Mouse (Mus musculus): Measurements from ENCODE around the gene Tex2. TPM values are rescaled to one million over a fixed set of nuclear protein-coding genes. Genes with fewer than 3 reads are reported as not detected.
"Not testable (repeated sequence)": the region's sequence is repeated elsewhere in the genome, so short reads cannot be mapped to it uniquely, and the experiment has no call there.

Gene Tex2
- polyA plus RNA-seq, 1 experiment from 2014 or later, result 12.2 TPM

DNA sequence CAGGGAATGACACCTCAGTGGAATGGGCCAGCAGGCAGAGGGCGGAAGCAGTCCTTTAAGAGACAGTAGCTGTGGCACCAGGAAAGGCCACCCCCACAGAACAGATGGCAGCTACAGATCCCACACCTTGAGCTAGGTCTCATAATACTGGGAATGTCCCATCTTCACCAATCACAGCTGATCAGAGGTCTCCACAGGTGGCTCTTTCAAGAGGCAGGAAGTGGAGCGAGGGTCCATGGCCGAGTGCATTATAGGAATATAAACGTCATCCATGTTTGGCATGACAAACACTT, 109.9 kb downstream of the Tex2 start:
- H3K4me3 ChIP-seq (ENCODE audit: low read depth, low read length), result no peak overlapping the region
- H3K36me3 ChIP-seq (ENCODE audit: control insufficient read depth, insufficient read depth), result peaks cover 8% of the 10 kb centered on the region
- no peak overlapping the region for H3K9ac ChIP-seq (ENCODE audit: low read depth, low read length)
- peaks cover 7% of the 10 kb centered on the region; the same call in 1 of the 2 replicates for H3K9me3 ChIP-seq (replicated peaks; ENCODE audit: control insufficient read depth, low read length)
- H3K27ac ChIP-seq (ENCODE audit: low read length), result no peak overlapping the region
- H3K4me1 ChIP-seq (ENCODE audit: control insufficient read depth, low read depth, low read length), result peaks cover 11% of the 10 kb centered on the region
- no peaks in the 10 kb centered on the region for H3K27me3 ChIP-seq (ENCODE audit: control insufficient read depth, insufficient read depth, low read depth, low read length)
- 65% methylated on average over 4 of the region's 4 CpGs for WGBS (ENCODE audit: insufficient replicate concordance)
- H3K4me2 ChIP-seq (ENCODE audit: low read depth, low read length), result no peak overlapping the region
- ATAC-seq (ENCODE audit: low read depth), result no peak

DNA sequence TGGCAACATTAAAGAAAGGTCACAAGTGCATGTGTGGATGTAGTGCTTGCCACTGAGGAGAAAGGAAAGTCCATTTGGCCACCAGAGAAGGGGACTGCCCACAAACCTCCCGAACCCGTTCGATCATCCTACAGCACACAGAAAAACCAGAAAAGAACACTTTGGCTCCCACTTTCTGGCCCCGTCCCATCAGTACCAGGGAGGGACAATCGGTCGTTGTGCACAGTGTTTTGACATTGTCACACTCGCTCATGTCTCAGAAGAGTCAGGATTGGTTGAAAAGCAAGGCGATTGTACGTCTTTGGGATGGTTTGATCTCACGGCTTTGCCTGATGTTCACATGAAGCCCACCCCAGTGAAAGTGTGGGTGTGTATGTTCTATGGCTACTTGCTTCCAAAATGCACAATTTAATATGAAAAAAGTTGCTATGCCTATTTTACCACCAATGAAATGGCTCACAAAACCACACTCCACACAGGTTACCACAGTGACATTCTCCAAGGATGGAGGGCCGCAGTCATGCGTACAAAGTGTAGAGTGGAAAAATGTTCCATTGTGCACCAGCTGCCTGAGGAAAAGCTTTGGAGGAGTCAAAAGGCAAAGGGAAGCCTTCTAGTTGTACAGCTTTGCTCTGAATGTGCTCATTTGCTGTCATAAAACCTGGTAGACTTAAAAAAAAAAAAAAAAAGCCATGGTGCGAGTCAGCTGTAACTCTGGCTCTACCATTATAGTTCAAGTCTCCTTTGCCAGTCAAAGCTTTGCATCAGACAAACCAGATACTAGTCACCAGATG, 110.4 kb downstream of the Tex2 start:
- H3K9me3 ChIP-seq (replicated peaks; ENCODE audit: control insufficient read depth, low read length), result peaks cover 3% of the 10 kb centered on the region; the same call in 1 of the 2 replicates
- no peaks in the 10 kb centered on the region for H3K27me3 ChIP-seq (ENCODE audit: control insufficient read depth, insufficient read depth, low read depth, low read length)
- 42% methylated on average over 13 of the region's 13 CpGs for WGBS (ENCODE audit: insufficient replicate concordance)
- no peak for ATAC-seq (ENCODE audit: low read depth)
- H3K4me2 ChIP-seq (ENCODE audit: low read depth, low read length), result no peak overlapping the region
- H3K4me3 ChIP-seq (ENCODE audit: low read depth, low read length), result no peak overlapping the region
- H3K9ac ChIP-seq (ENCODE audit: low read depth, low read length), result no peak overlapping the region
- peaks cover 5% of the 10 kb centered on the region for H3K36me3 ChIP-seq (ENCODE audit: control insufficient read depth, insufficient read depth)
- H3K4me1 ChIP-seq (ENCODE audit: control insufficient read depth, low read depth, low read length), result peaks cover 11% of the 10 kb centered on the region
- no peak overlapping the region for H3K27ac ChIP-seq (ENCODE audit: low read length)

DNA sequence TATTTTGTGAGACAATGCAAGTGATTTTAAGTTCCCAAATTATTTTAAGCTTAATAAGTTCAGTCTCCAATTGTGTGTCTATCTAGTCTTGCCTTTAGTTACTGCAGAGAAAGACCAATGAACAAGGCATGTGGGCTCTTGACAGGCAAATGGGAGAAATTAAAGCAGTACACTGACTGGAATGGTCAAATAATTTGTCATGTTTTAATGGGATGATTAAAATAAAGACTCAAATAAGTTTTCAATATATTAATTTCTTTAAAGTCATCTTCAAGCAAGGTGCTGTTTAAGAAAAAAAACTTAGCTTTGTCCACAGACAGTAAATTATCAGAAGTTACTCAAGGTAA, 111.1 kb downstream of the Tex2 start:
- Histone ChIP-seq H3K4me2 (ENCODE audit: low read depth, low read length) (peak overlapping the region; percentile 92; the same call in 1 of the 2 replicates), H3K9me3 (replicated peaks; ENCODE audit: control insufficient read depth, low read length) (no peaks in the 10 kb centered on the region), H3K9ac (ENCODE audit: low read depth, low read length) (peak overlapping the region; percentile 94; the same call in 1 of the 2 replicates), H3K27ac (ENCODE audit: low read length) (peak overlapping the region; percentile 95), H3K4me1 (ENCODE audit: control insufficient read depth, low read depth, low read length) (peaks cover 11% of the 10 kb centered on the region), H3K4me3 (ENCODE audit: low read depth, low read length) (no peak overlapping the region), H3K27me3 (ENCODE audit: control insufficient read depth, insufficient read depth, low read depth, low read length) (no peaks in the 10 kb centered on the region), H3K36me3 (ENCODE audit: control insufficient read depth, insufficient read depth) (peaks cover 3% of the 10 kb centered on the region; the same call in 1 of the 2 replicates)
- ATAC-seq (ENCODE audit: low read depth), result no peak

DNA sequence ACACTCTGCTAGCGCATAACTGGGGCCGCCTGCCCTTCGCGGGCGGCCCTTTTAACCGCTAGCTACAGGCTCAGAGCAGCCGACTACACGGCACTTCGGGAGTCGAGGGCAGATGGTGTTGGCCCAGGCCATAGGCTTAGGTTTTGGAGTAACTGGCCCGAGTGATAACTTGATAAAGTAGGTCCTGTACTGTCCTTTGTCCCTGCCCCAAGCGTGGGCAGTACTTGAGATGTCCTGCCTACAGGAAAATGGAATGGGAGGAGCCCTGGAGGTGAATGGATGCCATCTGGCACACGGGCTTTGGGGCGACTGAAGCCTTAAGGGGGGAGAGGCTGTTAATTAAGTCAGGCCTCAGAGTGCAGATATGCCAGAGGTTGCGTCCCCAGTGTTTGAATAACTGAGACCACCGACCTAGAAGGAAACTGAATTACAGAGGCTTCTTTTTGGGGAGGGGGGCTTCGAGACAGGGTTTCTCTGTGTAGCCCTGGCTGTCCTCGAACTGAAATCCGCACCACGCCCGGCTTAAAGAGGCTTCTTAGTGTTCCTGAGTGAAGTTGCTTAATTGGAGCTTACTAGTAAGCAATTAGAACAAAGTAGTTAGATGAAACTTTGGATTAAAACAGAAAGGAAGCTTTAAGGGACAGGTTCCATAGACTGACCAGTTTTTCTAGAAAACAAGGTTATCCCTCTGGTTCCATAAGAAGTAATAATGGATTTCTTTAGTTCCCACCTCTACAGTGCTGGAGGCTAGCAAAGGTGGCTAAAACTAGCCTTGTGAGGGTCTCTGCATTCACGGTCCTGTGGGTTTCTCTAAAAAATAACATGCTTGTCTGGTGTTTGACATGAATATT, 111.7 kb downstream of the Tex2 start:
- no peaks in the 10 kb centered on the region for H3K27me3 ChIP-seq (ENCODE audit: control insufficient read depth, insufficient read depth, low read depth, low read length)
- peak overlapping the region; percentile 95 for H3K27ac ChIP-seq (ENCODE audit: low read length)
- no peaks in the 10 kb centered on the region for H3K9me3 ChIP-seq (replicated peaks; ENCODE audit: control insufficient read depth, low read length)
- peaks cover 3% of the 10 kb centered on the region; the same call in 1 of the 2 replicates for H3K36me3 ChIP-seq (ENCODE audit: control insufficient read depth, insufficient read depth)
- peak overlapping the region; percentile 94 for H3K9ac ChIP-seq (ENCODE audit: low read depth, low read length)
- ATAC-seq (ENCODE audit: low read depth), result peak; percentile 40
- WGBS (ENCODE audit: insufficient replicate concordance), result 2% methylated on average over 22 of the region's 22 CpGs
- peaks cover 11% of the 10 kb centered on the region for H3K4me1 ChIP-seq (ENCODE audit: control insufficient read depth, low read depth, low read length)
- peak overlapping the region; percentile 92 for H3K4me2 ChIP-seq (ENCODE audit: low read depth, low read length)
- peak overlapping the region; percentile 89 for H3K4me3 ChIP-seq (ENCODE audit: low read depth, low read length)

DNA sequence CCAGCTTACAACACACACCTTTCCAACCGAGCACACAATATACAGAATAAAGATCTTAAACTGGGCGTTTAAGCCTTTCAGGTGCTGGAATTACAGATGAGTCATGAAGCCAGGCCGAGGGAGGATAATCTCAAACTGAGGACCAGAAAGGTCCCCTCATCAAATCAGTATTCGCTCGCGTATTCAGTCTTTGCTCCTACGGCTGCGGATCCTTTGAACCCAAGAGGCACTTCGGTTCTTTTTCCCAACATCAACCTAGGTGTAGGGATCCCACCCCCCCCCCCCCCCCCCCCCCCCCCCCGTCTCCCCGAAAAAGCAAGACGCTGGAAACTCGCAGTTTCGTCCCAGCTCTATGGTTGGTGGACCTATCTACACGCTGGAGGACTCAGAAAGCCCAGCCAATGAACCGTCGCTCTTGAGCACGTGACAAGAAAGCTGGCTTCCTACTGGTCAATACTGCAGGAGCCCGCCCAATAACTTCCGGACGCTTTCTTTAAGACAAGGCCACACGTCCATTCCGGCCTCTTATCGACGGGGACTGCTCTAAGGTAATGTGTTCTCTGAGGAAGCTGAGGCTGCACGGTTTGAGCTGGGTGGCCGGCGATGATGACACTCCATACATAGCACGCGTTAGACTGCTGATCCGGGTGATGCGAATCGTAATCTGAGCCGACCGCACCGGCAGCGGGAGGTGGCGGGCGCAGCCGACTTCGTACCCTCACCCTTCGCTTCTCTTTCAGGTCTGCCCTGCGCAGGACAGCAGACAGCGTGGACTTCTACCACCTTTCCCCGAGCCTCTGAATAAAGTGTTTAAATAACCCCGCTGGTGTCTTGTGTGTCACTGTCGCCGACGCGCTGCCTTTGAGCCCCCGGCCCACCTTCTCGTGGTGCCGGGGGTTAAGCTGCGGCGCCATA, 112.6 kb downstream of the Tex2 start:
- peak overlapping the region; percentile 92 for H3K4me2 ChIP-seq (ENCODE audit: low read depth, low read length)
- peak overlapping the region; percentile 95 for H3K27ac ChIP-seq (ENCODE audit: low read length)
- peaks cover 11% of the 10 kb centered on the region for H3K4me1 ChIP-seq (ENCODE audit: control insufficient read depth, low read depth, low read length)
- WGBS (ENCODE audit: insufficient replicate concordance), result under 1% methylated on average over 55 of the region's 55 CpGs
- H3K4me3 ChIP-seq (ENCODE audit: low read depth, low read length), result peak overlapping the region; percentile 89
- H3K27me3 ChIP-seq (ENCODE audit: control insufficient read depth, insufficient read depth, low read depth, low read length), result no peaks in the 10 kb centered on the region
- H3K36me3 ChIP-seq (ENCODE audit: control insufficient read depth, insufficient read depth), result no peaks in the 10 kb centered on the region
- no peaks in the 10 kb centered on the region for H3K9me3 ChIP-seq (replicated peaks; ENCODE audit: control insufficient read depth, low read length)
- H3K9ac ChIP-seq (ENCODE audit: low read depth, low read length), result peak overlapping the region; percentile 94
- peak; percentile 98 for ATAC-seq (ENCODE audit: low read depth)

DNA sequence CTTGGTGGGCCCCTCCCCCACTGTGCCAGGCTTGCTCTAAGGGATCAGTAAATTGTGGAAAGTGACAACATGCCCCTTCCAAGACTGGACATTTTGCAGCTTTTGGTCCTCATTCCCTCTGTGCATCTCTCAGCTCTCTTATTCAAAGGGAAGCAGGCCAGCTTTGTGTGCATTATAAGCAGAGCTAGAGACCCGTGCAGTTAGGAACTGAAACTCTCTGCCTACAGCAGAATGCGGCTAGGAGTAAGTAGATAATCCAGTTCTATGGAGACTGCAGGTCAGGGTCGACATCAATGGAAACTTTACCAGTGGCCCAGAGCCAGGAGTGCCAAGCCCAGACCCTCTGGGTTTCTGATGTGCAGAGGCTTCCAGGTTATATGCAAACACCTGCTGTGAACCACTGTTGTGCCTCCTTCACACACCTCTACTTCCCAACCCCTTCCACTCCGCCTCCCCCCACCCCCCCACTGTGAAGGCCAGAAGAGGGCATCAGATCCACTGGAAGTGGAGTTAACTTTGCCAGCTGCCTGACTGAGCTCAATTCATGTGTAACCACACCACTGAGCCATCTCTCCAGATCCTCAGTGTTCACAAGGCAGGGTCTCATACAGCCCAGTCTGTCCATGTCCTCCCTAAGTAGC, 114.4 kb downstream of the Tex2 start:
- WGBS (ENCODE audit: insufficient replicate concordance), result 49% methylated on average over 4 of the region's 4 CpGs
- no peak overlapping the region for H3K4me3 ChIP-seq (ENCODE audit: low read depth, low read length)
- H3K9me3 ChIP-seq (replicated peaks; ENCODE audit: control insufficient read depth, low read length), result no peaks in the 10 kb centered on the region
- H3K36me3 ChIP-seq (ENCODE audit: control insufficient read depth, insufficient read depth), result no peaks in the 10 kb centered on the region
- no peak overlapping the region for H3K4me2 ChIP-seq (ENCODE audit: low read depth, low read length)
- no peak overlapping the region for H3K9ac ChIP-seq (ENCODE audit: low read depth, low read length)
- peaks cover 14% of the 10 kb centered on the region for H3K4me1 ChIP-seq (ENCODE audit: control insufficient read depth, low read depth, low read length)
- no peaks in the 10 kb centered on the region for H3K27me3 ChIP-seq (ENCODE audit: control insufficient read depth, insufficient read depth, low read depth, low read length)
- no peak for ATAC-seq (ENCODE audit: low read depth)
- no peak overlapping the region for H3K27ac ChIP-seq (ENCODE audit: low read length)

DNA sequence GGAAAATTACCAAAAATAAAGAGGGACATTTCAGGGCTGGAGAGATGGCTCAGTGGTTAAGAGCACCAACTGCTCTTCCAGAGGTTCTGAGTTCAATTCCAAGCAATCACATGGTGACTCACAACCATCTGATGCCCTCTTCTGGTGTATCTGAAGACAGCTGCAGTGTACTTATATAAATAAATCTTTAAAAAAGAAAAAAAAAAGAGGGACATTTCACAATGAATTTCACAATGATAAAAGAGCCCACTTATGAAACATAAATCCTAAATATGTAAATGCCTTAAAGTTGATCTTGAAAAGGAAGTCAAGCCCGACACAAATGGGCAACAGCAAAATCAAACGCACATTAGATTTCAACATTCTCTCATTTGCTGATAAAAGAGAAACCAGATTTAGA, 115.3 kb downstream of the Tex2 start:
- Histone ChIP-seq H3K9ac (ENCODE audit: low read depth, low read length) (no peak overlapping the region), H3K4me3 (ENCODE audit: low read depth, low read length) (no peak overlapping the region), H3K27ac (ENCODE audit: low read length) (no peak overlapping the region), H3K27me3 (ENCODE audit: control insufficient read depth, insufficient read depth, low read depth, low read length) (no peaks in the 10 kb centered on the region), H3K4me1 (ENCODE audit: control insufficient read depth, low read depth, low read length) (peaks cover 14% of the 10 kb centered on the region), H3K4me2 (ENCODE audit: low read depth, low read length) (no peak overlapping the region), H3K36me3 (ENCODE audit: control insufficient read depth, insufficient read depth) (no peaks in the 10 kb centered on the region), H3K9me3 (replicated peaks; ENCODE audit: control insufficient read depth, low read length) (no peaks in the 10 kb centered on the region)
- ATAC-seq (ENCODE audit: low read depth), result no peak
- WGBS (ENCODE audit: insufficient replicate concordance), result 57% methylated on average over 2 of the region's 2 CpGs

DNA sequence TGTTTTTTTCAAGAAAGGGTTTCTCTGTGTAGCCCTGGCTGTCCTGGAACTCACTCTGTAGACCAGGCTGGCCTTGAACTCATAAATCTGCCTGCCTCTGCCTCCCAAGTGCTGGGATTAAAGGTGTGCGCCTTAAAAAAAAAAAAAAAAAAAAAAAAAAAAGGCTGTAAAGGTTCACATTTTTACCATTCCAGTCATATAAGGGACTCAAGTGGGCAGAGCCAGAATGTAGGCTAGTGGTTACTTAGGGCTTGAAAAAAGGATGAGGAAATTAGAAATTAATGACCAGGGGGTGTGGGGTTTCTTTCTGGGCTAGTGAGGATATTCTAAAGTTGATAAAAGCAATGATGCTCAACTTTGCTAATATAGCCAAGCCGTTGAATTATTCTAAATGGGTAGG, 116.2 kb downstream of the Tex2 start:
- H3K4me1 ChIP-seq (ENCODE audit: control insufficient read depth, low read depth, low read length), result peaks cover 14% of the 10 kb centered on the region
- H3K9ac ChIP-seq (ENCODE audit: low read depth, low read length); ATAC-seq (ENCODE audit: low read depth); H3K27ac ChIP-seq (ENCODE audit: low read length); H3K27me3 ChIP-seq (ENCODE audit: control insufficient read depth, insufficient read depth, low read depth, low read length); H3K4me3 ChIP-seq (ENCODE audit: low read depth, low read length); H3K4me2 ChIP-seq (ENCODE audit: low read depth, low read length); H3K36me3 ChIP-seq (ENCODE audit: control insufficient read depth, insufficient read depth); H3K9me3 ChIP-seq (replicated peaks; ENCODE audit: control insufficient read depth, low read length): not testable (repeated sequence)
- WGBS (ENCODE audit: insufficient replicate concordance), result 81% methylated on average over 2 of the region's 2 CpGs
